Mouse (Mus musculus) midbrain, embryonic 13.5 days (tissue): ENCODE measurements at regions not wholly inside any gene's neighbourhood (a gene's known extent, or its start where the extent isn't known, plus 50 kb on each side); places are given as distances from the start of the nearest gene placed in this dataset.

Experiments
- ATAC-seq: fragments of 200-750 bp; cut with Nextera tagmentation; 2 replicates; pipeline ENCODE4 v1.8.0; 2017; ENCODE audit warnings: mild to moderate bottlenecking, moderate TSS enrichment, moderate library complexity
- H3K27ac ChIP-seq: fragments of 300-500 bp; sonication (generic); 2 replicates; pipeline ENCODE4 v1.5.1; 2015; ENCODE audit warnings: inconsistent platforms, mild to moderate bottlenecking, moderate library complexity
- H3K27me3 ChIP-seq: fragments of 300-500 bp; sonication (generic); 2 replicates; pipeline ENCODE4 v1.6.1; 2015; ENCODE audit warnings: mild to moderate bottlenecking, inconsistent platforms
- H3K36me3 ChIP-seq: fragments of 300-500 bp; sonication (generic); 2 replicates; pipeline ENCODE4 v1.6.1; 2015; ENCODE audit warnings: mild to moderate bottlenecking, inconsistent platforms
- H3K4me1 ChIP-seq: fragments of 300-500 bp; sonication (generic); replicated peaks from 2 replicates; pipeline ENCODE4 v1.6.1; 2015; ENCODE audit warnings: inconsistent platforms
- H3K4me2 ChIP-seq: fragments of 300-500 bp; sonication (generic); replicated peaks from 2 replicates; pipeline ENCODE4 v1.6.1; 2015; ENCODE audit warnings: moderate library complexity, mild to moderate bottlenecking, inconsistent platforms
- H3K4me3 ChIP-seq: fragments of 300-500 bp; sonication (generic); replicated peaks from 2 replicates; pipeline ENCODE4 v1.5.1; 2015; ENCODE audit warnings: mild to moderate bottlenecking, inconsistent platforms
- H3K9ac ChIP-seq: fragments of 300-500 bp; sonication (generic); replicated peaks from 2 replicates; pipeline ENCODE4 v1.6.1; 2015; ENCODE audit warnings: mild to moderate bottlenecking, inconsistent platforms
- H3K9me3 ChIP-seq: fragments of 300-500 bp; sonication (generic); 2 replicates; pipeline ENCODE4 v1.6.1; 2016; ENCODE audit warnings: mild to moderate bottlenecking, inconsistent platforms
- WGBS: fragments of 180-500 bp; shearing (Covaris S2); methylation state at CpG from one replicate; pipeline ENCODE4 v1.1.7; 2015; 5-methylcytosine and 5-hydroxymethylcytosine counted together

- Histone ChIP-seq H3K9ac (no peak overlapping the region), H3K9me3 (no peaks in the 10 kb centered on the region), H3K4me1 (no peaks in the 10 kb centered on the region), H3K27ac (no peak overlapping the region), H3K4me3 (no peak overlapping the region), H3K27me3 (no peaks in the 10 kb centered on the region), H3K4me2 (no peak overlapping the region), H3K36me3 (no peaks in the 10 kb centered on the region)
- no peak for ATAC-seq
These were observed 276.6 kb downstream of the Ccser2 start for GRCm38 (mm10) chr14:36691958-36692357.

GRCm38 (mm10) chr14:36691018-36691417, 277.6 kb downstream of the Ccser2 start:
- H3K4me2 ChIP-seq, result no peak overlapping the region

GRCm38 (mm10) chr14:36658678-36659263, 309.8 kb downstream of the Ccser2 start:
- no peaks in the 10 kb centered on the region for H3K36me3 ChIP-seq
- 62% methylated on average over 1 of the region's 1 CpGs for WGBS
- ATAC-seq, result no peak
- no peak overlapping the region for H3K9ac ChIP-seq
- H3K4me2 ChIP-seq, result no peak overlapping the region
- H3K4me3 ChIP-seq, result no peak overlapping the region
- H3K27me3 ChIP-seq, result no peaks in the 10 kb centered on the region
- H3K4me1 ChIP-seq, result peaks cover 3% of the 10 kb centered on the region; the same call in 1 of the 2 replicates
- H3K27ac ChIP-seq, result no peak overlapping the region
- H3K9me3 ChIP-seq, result no peaks in the 10 kb centered on the region

More at GRCm38 (mm10) chr14:36691018-36691417, 277.6 kb downstream of the Ccser2 start:
- Histone ChIP-seq H3K27ac (no peak overlapping the region), H3K36me3 (no peaks in the 10 kb centered on the region), H3K4me1 (no peaks in the 10 kb centered on the region), H3K9ac (no peak overlapping the region), H3K9me3 (no peaks in the 10 kb centered on the region), H3K27me3 (no peaks in the 10 kb centered on the region), H3K4me3 (no peak overlapping the region)
- ATAC-seq, result no peak
- WGBS, result 85% methylated on average over 2 of the region's 2 CpGs

GRCm38 (mm10) chr14:36658193-36658592, 310.4 kb downstream of the Ccser2 start:
- Histone ChIP-seq H3K27me3 (no peaks in the 10 kb centered on the region), H3K4me1 (peaks cover 9% of the 10 kb centered on the region), H3K4me2 (no peak overlapping the region), H3K4me3 (no peak overlapping the region), H3K36me3 (no peaks in the 10 kb centered on the region), H3K27ac (no peak overlapping the region), H3K9ac (no peak overlapping the region), H3K9me3 (no peaks in the 10 kb centered on the region)
- WGBS, result 89% methylated on average over 3 of the region's 3 CpGs
- no peak for ATAC-seq

- H3K4me1 ChIP-seq, result peaks cover 25% of the 10 kb centered on the region
- H3K4me2 ChIP-seq, result no peak overlapping the region
- no peaks in the 10 kb centered on the region for H3K9me3 ChIP-seq
- no peak overlapping the region for H3K4me3 ChIP-seq
- 2% methylated on average over 6 of the region's 6 CpGs for WGBS
- H3K9ac ChIP-seq, result no peak overlapping the region
- peak; percentile 99 for ATAC-seq
- peaks cover 13% of the 10 kb centered on the region for H3K27me3 ChIP-seq
- no peaks in the 10 kb centered on the region for H3K36me3 ChIP-seq
- peak overlapping the region; percentile 76 for H3K27ac ChIP-seq
These were observed 315.5 kb downstream of the Ccser2 start for GRCm38 (mm10) chr14:36652982-36653557.

- 59% methylated on average over 6 of the region's 6 CpGs for WGBS
- H3K4me3 ChIP-seq, result no peak overlapping the region
- H3K27ac ChIP-seq, result no peak overlapping the region
- H3K36me3 ChIP-seq, result no peaks in the 10 kb centered on the region
- H3K4me1 ChIP-seq, result peaks cover 25% of the 10 kb centered on the region
- no peak for ATAC-seq
- H3K9ac ChIP-seq, result no peak overlapping the region
- H3K4me2 ChIP-seq, result no peak overlapping the region
- peaks cover 13% of the 10 kb centered on the region for H3K27me3 ChIP-seq
- H3K9me3 ChIP-seq, result no peaks in the 10 kb centered on the region
These were observed 317.4 kb downstream of the Ccser2 start for GRCm38 (mm10) chr14:36651053-36651735.

GRCm38 (mm10) chr14:36646649-36647048, 321.9 kb downstream of the Ccser2 start:
- Histone ChIP-seq H3K27ac (no peak overlapping the region), H3K4me2 (no peak overlapping the region), H3K4me3 (no peak overlapping the region), H3K4me1 (peaks cover 7% of the 10 kb centered on the region; the same call in 1 of the 2 replicates), H3K9ac (no peak overlapping the region), H3K9me3 (no peaks in the 10 kb centered on the region), H3K36me3 (no peaks in the 10 kb centered on the region), H3K27me3 (peaks cover 13% of the 10 kb centered on the region)
- WGBS, result 89% methylated on average over 3 of the region's 3 CpGs
- no peak for ATAC-seq

- peaks cover 2% of the 10 kb centered on the region; the same call in 1 of the 2 replicates for H3K4me1 ChIP-seq
- no peak overlapping the region for H3K4me2 ChIP-seq
- no peaks in the 10 kb centered on the region for H3K9me3 ChIP-seq
- H3K27ac ChIP-seq, result no peak overlapping the region
- ATAC-seq, result no peak
- no peak overlapping the region for H3K9ac ChIP-seq
- H3K36me3 ChIP-seq, result no peaks in the 10 kb centered on the region
- H3K27me3 ChIP-seq, result peaks cover 13% of the 10 kb centered on the region
- H3K4me3 ChIP-seq, result no peak overlapping the region
These were observed 322.3 kb downstream of the Ccser2 start for GRCm38 (mm10) chr14:36646237-36646636.

GRCm38 (mm10) chr14:36624822-36625221, 343.8 kb downstream of the Ccser2 start:
- H3K27me3 ChIP-seq, result no peaks in the 10 kb centered on the region
- H3K4me2 ChIP-seq, result no peak overlapping the region
- no peaks in the 10 kb centered on the region for H3K4me1 ChIP-seq
- H3K9ac ChIP-seq, result no peak overlapping the region
- no peak overlapping the region for H3K27ac ChIP-seq
- H3K9me3 ChIP-seq, result 0 out of 2 replicates have a peak, but pooled peaks cover 3% of the 10 kb centered on the region
- H3K36me3 ChIP-seq, result no peaks in the 10 kb centered on the region
- ATAC-seq, result no peak
- H3K4me3 ChIP-seq, result no peak overlapping the region

- Histone ChIP-seq H3K4me2 (no peak overlapping the region), H3K9ac (no peak overlapping the region), H3K36me3 (no peaks in the 10 kb centered on the region), H3K9me3 (0 out of 2 replicates have a peak, but pooled peaks cover 3% of the 10 kb centered on the region), H3K4me3 (no peak overlapping the region), H3K4me1 (no peaks in the 10 kb centered on the region), H3K27ac (no peak overlapping the region), H3K27me3 (no peaks in the 10 kb centered on the region)
- peak; percentile 76 for ATAC-seq
- WGBS, result 93% methylated on average over 1 of the region's 1 CpGs
These were observed 344.4 kb downstream of the Ccser2 start for GRCm38 (mm10) chr14:36624134-36624533.

GRCm38 (mm10) chr14:36623036-36623435, 345.5 kb downstream of the Ccser2 start:
- H3K27me3 ChIP-seq, result no peaks in the 10 kb centered on the region
- H3K36me3 ChIP-seq, result no peaks in the 10 kb centered on the region
- no peaks in the 10 kb centered on the region for H3K4me1 ChIP-seq
- H3K4me3 ChIP-seq, result no peak overlapping the region
- no peak for ATAC-seq
- 0 out of 2 replicates have a peak, but pooled peaks cover 3% of the 10 kb centered on the region for H3K9me3 ChIP-seq
- 98% methylated on average over 1 of the region's 1 CpGs for WGBS
- no peak overlapping the region for H3K27ac ChIP-seq
- H3K9ac ChIP-seq, result no peak overlapping the region
- no peak overlapping the region for H3K4me2 ChIP-seq

GRCm38 (mm10) chr14:36618459-36619085, 350.0 kb downstream of the Ccser2 start:
- Histone ChIP-seq H3K9me3 (0 out of 2 replicates have a peak, but pooled peaks cover 3% of the 10 kb centered on the region), H3K4me1 (no peaks in the 10 kb centered on the region), H3K27ac (no peak overlapping the region), H3K4me3 (no peak overlapping the region), H3K9ac (no peak overlapping the region), H3K4me2 (no peak overlapping the region), H3K27me3 (no peaks in the 10 kb centered on the region), H3K36me3 (no peaks in the 10 kb centered on the region)
- WGBS, result 96% methylated on average over 1 of the region's 1 CpGs
- no peak for ATAC-seq
